Mouse (Mus musculus): ENCODE measurements around the gene Mapk1. TPM values are rescaled to one million over a fixed set of nuclear protein-coding genes. Genes with fewer than 3 reads are reported as not detected.

Gene Mapk1
- polyA plus RNA-seq, 1 experiment, result 76.8 TPM

DNA sequence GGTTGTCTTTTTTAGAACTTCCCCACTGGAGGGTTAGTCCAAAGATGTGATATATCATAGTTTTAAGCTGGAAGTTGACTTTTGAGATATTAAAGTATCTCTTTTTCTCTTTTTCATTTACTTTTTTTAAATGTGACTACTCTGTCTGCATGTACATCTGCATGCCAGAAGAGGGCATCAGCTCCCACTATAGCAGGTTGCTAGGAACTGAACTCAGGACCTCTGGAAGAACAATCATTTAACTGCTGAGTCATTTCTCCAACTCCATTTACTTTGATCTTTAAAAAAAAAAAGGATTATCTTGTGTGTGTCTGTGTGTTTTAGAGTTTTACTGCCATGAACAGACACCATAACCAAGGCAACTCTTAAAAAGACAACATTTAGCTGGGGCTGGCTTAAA lies 93.7 kb downstream of the Mapk1 start:
- TF ChIP-seq CTCF (IDR thresholded peaks at IDR 0.05; ENCODE audit: control insufficient read depth, insufficient read depth, low read length) (no peak), POLR2A (IDR thresholded peaks at IDR 0.05; ENCODE audit: borderline replicate concordance, control insufficient read depth, low read depth, low read length) (no peak)

GRCm38 (mm10) chr16:17078101-17078500 lies 94.9 kb downstream of the Mapk1 start:
- Histone ChIP-seq H3K4me1 (ENCODE audit: control insufficient read depth, insufficient read depth, low read length) (no peaks in the 10 kb centered on the region), H3K4me3 (replicated peaks; ENCODE audit: control insufficient read depth, low read depth, low read length) (no peak overlapping the region), H3K27ac (ENCODE audit: control insufficient read depth, insufficient read depth, low read depth, low read length, poor library complexity) (no peak overlapping the region)
- 86% methylated on average over 7 of the region's 7 CpGs for WGBS
- TF ChIP-seq POLR2A (IDR thresholded peaks at IDR 0.05; ENCODE audit: borderline replicate concordance, control insufficient read depth, low read depth, low read length) (no peak), CTCF (IDR thresholded peaks at IDR 0.05; ENCODE audit: control insufficient read depth, insufficient read depth, low read length) (no peak)

More for the DNA sequence above, 93.7 kb downstream of the Mapk1 start:
- Histone ChIP-seq H3K4me1 (ENCODE audit: control insufficient read depth, insufficient read depth, low read length) (no peaks in the 10 kb centered on the region), H3K4me3 (replicated peaks; ENCODE audit: control insufficient read depth, low read depth, low read length) (no peak overlapping the region), H3K27ac (ENCODE audit: control insufficient read depth, insufficient read depth, low read depth, low read length, poor library complexity) (no peak overlapping the region)

DNA sequence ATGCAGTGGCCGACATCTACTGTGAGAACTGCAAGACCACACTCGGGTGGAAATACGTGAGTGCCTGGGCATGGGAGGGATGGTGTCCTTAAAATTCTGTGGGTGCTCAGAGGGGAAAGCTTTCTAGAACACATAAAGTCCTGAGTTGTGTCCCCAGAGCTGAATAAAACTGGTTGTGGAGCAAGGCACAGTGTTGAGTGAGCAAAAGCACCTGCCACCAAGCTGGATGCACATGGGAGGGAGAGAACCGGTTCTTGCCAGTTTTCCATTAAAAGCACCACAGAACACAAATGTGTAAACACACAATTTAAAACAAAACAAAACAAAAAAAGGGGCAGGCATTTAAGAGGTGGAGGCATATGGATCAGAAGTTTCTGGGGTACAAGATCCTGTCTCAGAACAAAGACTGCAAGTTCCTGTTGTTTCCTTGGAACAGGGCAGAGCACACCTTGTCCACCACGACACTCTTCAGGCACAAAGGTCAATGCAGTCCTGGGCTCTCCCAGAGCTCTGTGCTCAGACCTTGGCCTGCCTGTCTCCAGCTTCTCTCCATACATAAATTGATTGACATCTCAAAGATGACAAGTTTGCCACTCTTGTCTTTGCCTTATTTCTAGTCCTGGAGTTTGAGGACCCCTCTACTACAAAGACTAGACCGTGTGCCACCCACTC lies 99.1 kb downstream of the Mapk1 start:
- H3K4me3 ChIP-seq (replicated peaks; ENCODE audit: control insufficient read depth, low read depth, low read length), result no peak overlapping the region
- H3K27ac ChIP-seq (ENCODE audit: control insufficient read depth, insufficient read depth, low read depth, low read length, poor library complexity), result no peak overlapping the region
- H3K4me1 ChIP-seq (ENCODE audit: control insufficient read depth, insufficient read depth, low read length), result no peaks in the 10 kb centered on the region
- WGBS, result 88% methylated on average over 6 of the region's 6 CpGs
- TF ChIP-seq POLR2A (IDR thresholded peaks at IDR 0.05; ENCODE audit: borderline replicate concordance, control insufficient read depth, low read depth, low read length), result no peak
- no peak for TF ChIP-seq CTCF (IDR thresholded peaks at IDR 0.05; ENCODE audit: control insufficient read depth, insufficient read depth, low read length)

- 43% methylated on average over 4 of the region's 4 CpGs for WGBS
- Histone ChIP-seq H3K27ac (ENCODE audit: control insufficient read depth, insufficient read depth, low read depth, low read length, poor library complexity) (no peak overlapping the region), H3K4me1 (ENCODE audit: control insufficient read depth, insufficient read depth, low read length) (no peaks in the 10 kb centered on the region), H3K4me3 (replicated peaks; ENCODE audit: control insufficient read depth, low read depth, low read length) (no peak overlapping the region)
- TF ChIP-seq POLR2A (IDR thresholded peaks at IDR 0.05; ENCODE audit: borderline replicate concordance, control insufficient read depth, low read depth, low read length) (no peak), CTCF (IDR thresholded peaks at IDR 0.05; ENCODE audit: control insufficient read depth, insufficient read depth, low read length) (no peak)
Measured at GRCm38 (mm10) chr16:17085636-17086035, 102.5 kb downstream of the Mapk1 start.

- TF ChIP-seq CTCF (IDR thresholded peaks at IDR 0.05; ENCODE audit: control insufficient read depth, insufficient read depth, low read length) (no peak), POLR2A (IDR thresholded peaks at IDR 0.05; ENCODE audit: borderline replicate concordance, control insufficient read depth, low read depth, low read length) (no peak)
- Histone ChIP-seq H3K4me3 (replicated peaks; ENCODE audit: control insufficient read depth, low read depth, low read length) (no peak overlapping the region), H3K27ac (ENCODE audit: control insufficient read depth, insufficient read depth, low read depth, low read length, poor library complexity) (no peak overlapping the region), H3K4me1 (ENCODE audit: control insufficient read depth, insufficient read depth, low read length) (no peaks in the 10 kb centered on the region)
- 59% methylated on average over 3 of the region's 3 CpGs for WGBS
Measured at GRCm38 (mm10) chr16:17086241-17086640, 103.1 kb downstream of the Mapk1 start.

DNA sequence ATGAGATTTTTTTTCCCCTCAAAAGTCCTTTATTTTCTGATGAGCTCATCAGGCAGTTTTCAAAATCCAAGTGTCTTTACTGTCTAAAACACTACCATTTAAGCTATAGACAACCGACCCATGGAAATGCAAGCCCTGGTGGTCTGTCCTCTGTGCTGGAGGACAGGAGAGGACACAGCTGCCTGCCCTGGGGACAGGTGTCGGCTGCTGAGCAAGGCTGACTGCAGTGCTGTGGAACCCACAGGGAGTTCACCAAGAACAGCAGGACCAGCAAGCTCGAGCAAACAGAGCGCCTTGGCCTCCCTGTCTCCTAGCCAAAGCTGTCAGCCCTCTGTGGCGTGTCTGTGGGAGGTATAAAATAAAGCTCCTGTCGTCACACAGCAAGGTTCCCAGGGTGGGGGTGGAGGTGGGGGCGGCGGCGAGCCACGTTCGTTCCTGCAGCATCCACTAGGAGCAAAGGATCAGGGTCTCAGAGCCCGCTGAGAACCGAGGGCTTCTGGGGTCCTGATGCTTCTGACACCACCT lies 103.5 kb downstream of the Mapk1 start:
- no peak overlapping the region; the same call in 1 of the 2 replicates for H3K27ac ChIP-seq (ENCODE audit: control insufficient read depth, insufficient read depth, low read depth, low read length, poor library complexity)
- 88% methylated on average over 13 of the region's 13 CpGs for WGBS
- TF ChIP-seq CTCF (IDR thresholded peaks at IDR 0.05; ENCODE audit: control insufficient read depth, insufficient read depth, low read length) (no peak), POLR2A (IDR thresholded peaks at IDR 0.05; ENCODE audit: borderline replicate concordance, control insufficient read depth, low read depth, low read length) (no peak)
- no peak overlapping the region for H3K4me3 ChIP-seq (replicated peaks; ENCODE audit: control insufficient read depth, low read depth, low read length)
- H3K4me1 ChIP-seq (ENCODE audit: control insufficient read depth, insufficient read depth, low read length), result no peaks in the 10 kb centered on the region

- TF ChIP-seq POLR2A (IDR thresholded peaks at IDR 0.05; ENCODE audit: borderline replicate concordance, control insufficient read depth, low read depth, low read length) (no peak), CTCF (IDR thresholded peaks at IDR 0.05; ENCODE audit: control insufficient read depth, insufficient read depth, low read length) (no peak)
- no peak overlapping the region for H3K4me3 ChIP-seq (replicated peaks; ENCODE audit: control insufficient read depth, low read depth, low read length)
- no peak overlapping the region for H3K27ac ChIP-seq (ENCODE audit: control insufficient read depth, insufficient read depth, low read depth, low read length, poor library complexity)
- 86% methylated on average over 3 of the region's 3 CpGs for WGBS
- H3K4me1 ChIP-seq (ENCODE audit: control insufficient read depth, insufficient read depth, low read length), result no peaks in the 10 kb centered on the region
Measured at GRCm38 (mm10) chr16:17088346-17088745, 105.2 kb downstream of the Mapk1 start.

DNA sequence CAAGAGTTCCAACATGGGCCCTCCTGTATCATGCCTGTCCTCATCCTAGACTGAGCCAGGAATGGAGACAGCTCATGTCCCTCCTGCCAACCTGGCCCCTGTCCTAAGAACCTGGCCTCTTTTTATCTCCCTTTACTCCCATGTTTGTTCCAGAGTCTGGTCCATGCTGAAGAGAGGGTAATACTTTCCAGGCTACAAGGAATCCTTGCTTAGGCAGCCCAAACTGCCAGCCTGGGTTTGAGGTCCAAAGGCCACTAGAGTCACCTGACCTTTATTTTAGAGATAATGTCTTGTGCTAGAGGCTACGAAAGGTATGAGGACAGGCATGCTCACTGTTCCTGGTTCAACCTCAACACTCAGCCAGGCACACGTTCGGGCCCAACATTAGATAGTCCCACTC lies 113.8 kb downstream of the Mapk1 start:
- Histone ChIP-seq H3K27ac (ENCODE audit: control insufficient read depth, insufficient read depth, low read depth, low read length, poor library complexity) (no peak overlapping the region), H3K4me3 (replicated peaks; ENCODE audit: control insufficient read depth, low read depth, low read length) (no peak overlapping the region), H3K4me1 (ENCODE audit: control insufficient read depth, insufficient read depth, low read length) (no peaks in the 10 kb centered on the region)
- TF ChIP-seq POLR2A (IDR thresholded peaks at IDR 0.05; ENCODE audit: borderline replicate concordance, control insufficient read depth, low read depth, low read length) (no peak), CTCF (IDR thresholded peaks at IDR 0.05; ENCODE audit: control insufficient read depth, insufficient read depth, low read length) (no peak)
- 89% methylated on average over 3 of the region's 3 CpGs for WGBS

Other genes with a start within 250 kb of the Mapk1 start
- gene Spag6l, start 153.9 kb upstream of the Mapk1 start, polyA plus RNA-seq (2011; ENCODE audit: insufficient read depth, insufficient read length, low replicate concordance, missing spikeins), result not detected in 2 replicates
- 6.4 and 9.2 TPM in 2 replicates for gene Igll1, start 119.4 kb upstream of the Mapk1 start, polyA plus RNA-seq (2011; ENCODE audit: insufficient read depth, insufficient read length, low replicate concordance, missing spikeins)
- 24.8 and 65.0 TPM in 2 replicates for gene Top3b, start 112.6 kb upstream of the Mapk1 start, polyA plus RNA-seq (2011; ENCODE audit: insufficient read depth, insufficient read length, low replicate concordance, missing spikeins)
- 16.3 and 26.8 TPM in 2 replicates for gene Vpreb1, start 112.5 kb upstream of the Mapk1 start, polyA plus RNA-seq (2011; ENCODE audit: insufficient read depth, insufficient read length, low replicate concordance, missing spikeins)
- gene Ppm1f, start 86.9 kb upstream of the Mapk1 start, polyA plus RNA-seq (2011; ENCODE audit: insufficient read depth, insufficient read length, low replicate concordance, missing spikeins), result 3.8 and 4.6 TPM in 2 replicates
- gene Ypel1, start 86.3 kb downstream of the Mapk1 start, polyA plus RNA-seq (2011; ENCODE audit: insufficient read depth, insufficient read length, low replicate concordance, missing spikeins), result 1.4 TPM in 1 of 2 replicates, not detected in the other
- gene Ppil2, start 127.9 kb downstream of the Mapk1 start, polyA plus RNA-seq (2011; ENCODE audit: insufficient read depth, insufficient read length, low replicate concordance, missing spikeins), result 54.0 and 99.6 TPM in 2 replicates
- 15.1 and 23.6 TPM in 2 replicates for gene 2610318N02Rik, start 141.8 kb downstream of the Mapk1 start, polyA plus RNA-seq (2011; ENCODE audit: insufficient read depth, insufficient read length, low replicate concordance, missing spikeins)
- 10.8 and 28.0 TPM in 2 replicates for gene Sdf2l1, start 149.0 kb downstream of the Mapk1 start, polyA plus RNA-seq (2011; ENCODE audit: insufficient read depth, insufficient read length, low replicate concordance, missing spikeins)
- 2.9 and 5.4 TPM in 2 replicates for gene Ydjc, start 161.2 kb downstream of the Mapk1 start, polyA plus RNA-seq (2011; ENCODE audit: insufficient read depth, insufficient read length, low replicate concordance, missing spikeins)
- gene Ccdc116, start 163.8 kb downstream of the Mapk1 start, polyA plus RNA-seq (2011; ENCODE audit: insufficient read depth, insufficient read length, low replicate concordance, missing spikeins), result 0.61 and 1.8 TPM in 2 replicates
- 70.5 and 97.7 TPM in 2 replicates for gene Ube2l3, start 219.3 kb downstream of the Mapk1 start, polyA plus RNA-seq (2011; ENCODE audit: insufficient read depth, insufficient read length, low replicate concordance, missing spikeins)
- not detected in 2 replicates for gene Rimbp3, start 225.2 kb downstream of the Mapk1 start, polyA plus RNA-seq (2011; ENCODE audit: insufficient read depth, insufficient read length, low replicate concordance, missing spikeins)

Measured in bone marrow, adult 2 months (tissue).